Mouse (Mus musculus) retina, embryonic 14.5 days (tissue): Measurements from ENCODE around the gene Pmp22.

Experiments used
- DNase-seq: peaks from one replicate; pipeline ENCODE4 v3.0.0-alpha.2; 2015; ENCODE audit warnings: low spot score

Gene Pmp22

GRCm38 (mm10) chr11:63128784-63129183, at the start of gene Pmp22:
Gene Pmp22, plus strand, starts transcription at chr11:63128982.
- DNase-seq, result no peak

GRCm38 (mm10) chr11:63084536-63084935, 44.2 kb upstream of the Pmp22 start:
- DNase-seq, result no peak

GRCm38 (mm10) chr11:63088672-63089071, 40.1 kb upstream of the Pmp22 start:
- no peak for DNase-seq

GRCm38 (mm10) chr11:63090210-63090609, 38.6 kb upstream of the Pmp22 start:
- no peak for DNase-seq

GRCm38 (mm10) chr11:63090986-63091385, 37.8 kb upstream of the Pmp22 start:
- DNase-seq, result no peak

GRCm38 (mm10) chr11:63092271-63092670, 36.5 kb upstream of the Pmp22 start:
- DNase-seq, result no peak

GRCm38 (mm10) chr11:63093601-63094000, 35.2 kb upstream of the Pmp22 start:
- DNase-seq, result no peak

GRCm38 (mm10) chr11:63094496-63094895, 34.3 kb upstream of the Pmp22 start:
- no peak for DNase-seq

GRCm38 (mm10) chr11:63098016-63098415, 30.8 kb upstream of the Pmp22 start:
- no peak for DNase-seq

GRCm38 (mm10) chr11:63099390-63099789, 29.4 kb upstream of the Pmp22 start:
- DNase-seq, result no peak

- DNase-seq, result no peak
These were observed 25.5 kb upstream of the Pmp22 start for GRCm38 (mm10) chr11:63103256-63103655.

- DNase-seq, result no peak
These were observed 24.8 kb upstream of the Pmp22 start for GRCm38 (mm10) chr11:63104026-63104425.

- DNase-seq, result no peak
These were observed 19.5 kb upstream of the Pmp22 start for GRCm38 (mm10) chr11:63109230-63109775.

GRCm38 (mm10) chr11:63110329-63110728, 18.5 kb upstream of the Pmp22 start:
- no peak for DNase-seq

GRCm38 (mm10) chr11:63114807-63115641, 13.8 kb upstream of the Pmp22 start:
- no peak for DNase-seq

- no peak for DNase-seq
These were observed 12.1 kb upstream of the Pmp22 start for GRCm38 (mm10) chr11:63116652-63117051.

- DNase-seq, result no peak
These were observed 11.5 kb upstream of the Pmp22 start for GRCm38 (mm10) chr11:63117266-63117665.

- no peak for DNase-seq
These were observed 9.0 kb upstream of the Pmp22 start for GRCm38 (mm10) chr11:63119791-63120190.

- no peak for DNase-seq
These were observed 6.5 kb upstream of the Pmp22 start for GRCm38 (mm10) chr11:63122249-63122648.

- no peak for DNase-seq
These were observed 5.9 kb upstream of the Pmp22 start for GRCm38 (mm10) chr11:63122776-63123350.

- no peak for DNase-seq
These were observed 4.5 kb upstream of the Pmp22 start for GRCm38 (mm10) chr11:63124316-63124715.

GRCm38 (mm10) chr11:63125832-63126456, 2.8 kb upstream of the Pmp22 start:
- DNase-seq, result no peak

- no peak for DNase-seq
These were observed 1.8 kb upstream of the Pmp22 start for GRCm38 (mm10) chr11:63126976-63127375.
